Mouse (Mus musculus): ENCODE data around the gene Htr3a. TPM values are rescaled to one million over a fixed set of nuclear protein-coding genes. Genes with fewer than 3 reads are reported as not detected.

Htr3a gene
- total RNA-seq, 1 experiment from 2014 or later: 3.1 TPM

Other genes starting within 250 kb of the Htr3a start
- gene Zbtb16, start 74.9 kb downstream of the Htr3a start, total RNA-seq (2021): 88.9 and 109 TPM in 2 replicates
- 0.63 and 2.0 TPM in 2 replicates for gene Htr3b, start 53.9 kb upstream of the Htr3a start, total RNA-seq (2021)
- 11.9 and 23.4 TPM in 2 replicates for gene Usp28, start 74.3 kb upstream of the Htr3a start, total RNA-seq (2021)
- gene Zw10, start 144.5 kb upstream of the Htr3a start, total RNA-seq (2021): 16.0 and 19.2 TPM in 2 replicates
- gene Tmprss5, start 170.2 kb upstream of the Htr3a start, total RNA-seq (2021): 0.83 TPM in 1 of 2 replicates, not detected in the other

Data from adrenal gland, postnatal 14 days (tissue).